Comparison of ENCODE assay signal across 28 mouse cellular contexts in genomic region chr9:32530975-32531374, GRCm38 (mm10). TPM values are rescaled to one million over a fixed set of nuclear protein-coding genes. Genes with fewer than 3 reads are reported as not detected.
DNase-seq lines count a peak whose midpoint lies in the region; ATAC-seq and TF ChIP-seq lines count a peak whose summit lies in the region.
"Had no signal": no experiment of that assay in that cellular context is flagged by ENCODE, and none has a peak within 500 bp of the region (broad histone marks: within the 10 kb centered on the region; RNA-seq: fewer than 3 reads in every experiment).

No protein-coding gene starts in this region.

- peaks cover 0 to 42% of the 10 kb centered on the region in 2 experiments for H3K36me3 ChIP-seq in CH12.LX (replicated peaks in 1 of 2; ENCODE audit: control insufficient read depth in 1 of 2, insufficient read depth in 1 of 2, low read length in 1 of 2)
- H3K36me3 ChIP-seq in limb, embryonic 10.5 days, result peaks cover 70% of the 10 kb centered on the region
- H3K36me3 ChIP-seq: embryonic facial prominence, embryonic 15.5 days; heart, embryonic 15.5 days; hindbrain, embryonic 10.5 days; hindbrain, embryonic 15.5 days; kidney, embryonic 15.5 days; lung, embryonic 15.5 days; midbrain, embryonic 15.5 days; neural tube, embryonic 15.5 days had no signal

- DNase-seq in gastrocnemius, adult 2 months, result no peak
- no peak for DNase-seq in gastrocnemius, adult 18-20 months (ENCODE audit: low spot score)
- no peak for DNase-seq in CH12.LX (ENCODE audit: extremely low read depth)
- DNase-seq in limb, embryonic 10.5 days (ENCODE audit: low spot score), result no peak
- no peak for DNase-seq in thymus, postnatal 25 days
- DNase-seq: adrenal gland, postnatal 25 days; cerebellum, adult 18-20 months; cerebellum, postnatal 10 days; gastrocnemius, postnatal 36 days; kidney, adult 18-20 months; kidney, postnatal 25 days; retina, postnatal 1 day; right cerebral cortex, postnatal 14 days; thymus, postnatal 14 days had no signal

- intact Hi-C loops in gastrocnemius, adult 2 months (cut with DNase I), result no loop called here

- peak overlapping the region; percentile 71 for H3K27ac ChIP-seq in gastrocnemius, adult 2 months
- H3K27ac ChIP-seq in CH12.LX (ENCODE audit: insufficient read depth, low read depth), result no peak overlapping the region
- H3K27ac ChIP-seq in limb, embryonic 10.5 days, result no peak overlapping the region
- H3K27ac ChIP-seq: embryonic facial prominence, embryonic 15.5 days; forebrain, embryonic 13.5 days; hindbrain, embryonic 10.5 days; hindbrain, embryonic 15.5 days; layer of hippocampus, adult 2 months; midbrain, embryonic 15.5 days; neural tube, embryonic 15.5 days had no signal

- WGBS in limb, embryonic 10.5 days, result 89% methylated on average over 1 of the region's 1 CpGs

- no peak for TF ChIP-seq RAD21 in CH12.LX (IDR thresholded peaks at IDR 0.05; ENCODE audit: low read depth, low read length)

- TF ChIP-seq POLR2A in CH12.LX (IDR thresholded peaks at IDR 0.05; ENCODE audit: low read depth, low read length), result no peak

- in situ Hi-C loops in CH12.LX (cut with MboI; ENCODE audit: low pct_ligation_motif_present, low pct_unique_long_range_greater_than_20kb, low sequenced_read_pairs), result no loop called here

- no peaks in the 10 kb centered on the region for H3K27me3 ChIP-seq in CH12.LX (replicated peaks)
- H3K27me3 ChIP-seq in limb, embryonic 10.5 days (ENCODE audit: low read depth, poor library complexity, severe bottlenecking), result no peaks in the 10 kb centered on the region
- H3K27me3 ChIP-seq: embryonic facial prominence, embryonic 15.5 days; forebrain, embryonic 13.5 days; heart, embryonic 15.5 days; hindbrain, embryonic 15.5 days; kidney, embryonic 15.5 days; limb, embryonic 12.5 days; lung, embryonic 15.5 days; neural tube, embryonic 15.5 days had no signal

- no peaks in the 10 kb centered on the region for H3K9me3 ChIP-seq in CH12.LX (replicated peaks; ENCODE audit: low read length)
- H3K9me3 ChIP-seq in limb, embryonic 10.5 days (replicated peaks), result no peaks in the 10 kb centered on the region
- H3K9me3 ChIP-seq: embryonic facial prominence, embryonic 15.5 days; forebrain, embryonic 13.5 days; heart, embryonic 15.5 days; hindbrain, embryonic 10.5 days; hindbrain, embryonic 15.5 days; kidney, embryonic 15.5 days; limb, embryonic 12.5 days; lung, embryonic 15.5 days; midbrain, embryonic 15.5 days; neural tube, embryonic 15.5 days had no signal

- H3K4me1 ChIP-seq in CH12.LX (ENCODE audit: control insufficient read depth in 1 of 2, insufficient read depth in 2 of 2), result peaks cover 24 to 85% of the 10 kb centered on the region in 2 experiments
- H3K4me1 ChIP-seq in limb, embryonic 10.5 days, result peaks cover 4% of the 10 kb centered on the region; the same call in 1 of the 2 replicates
- H3K4me1 ChIP-seq: embryonic facial prominence, embryonic 15.5 days; forebrain, embryonic 13.5 days; heart, embryonic 15.5 days; hindbrain, embryonic 15.5 days; kidney, embryonic 15.5 days; lung, embryonic 15.5 days; midbrain, embryonic 15.5 days; neural tube, embryonic 15.5 days had no signal

- no peak for TF ChIP-seq CTCF in gastrocnemius, adult 2 months (IDR thresholded peaks at IDR 0.05)
- TF ChIP-seq CTCF in CH12.LX (conservative IDR thresholded peaks at IDR 0.05 in 1 of 2, IDR thresholded peaks at IDR 0.05 in 1 of 2; ENCODE audit: low read depth in 2 of 2, low read length in 2 of 2), result no peak

- dilution Hi-C loops in CH12.LX (cut with MboI; ENCODE audit: extremely low pct_ligation_motif_present, extremely low pct_unique_long_range_greater_than_20kb, low sequenced_read_pairs), result no loop called here

- peak; percentile 73 for ATAC-seq in granulocyte monocyte progenitor cell, adult 5-6 weeks (replicated peaks; ENCODE audit: poor library complexity, severe bottlenecking)
- ATAC-seq in megakaryocyte progenitor cell, adult 5-6 weeks (replicated peaks; ENCODE audit: poor library complexity), result peak; percentile 63; the same call in 1 of the 2 replicates
- ATAC-seq: forebrain, embryonic 13.5 days; midbrain, embryonic 15.5 days had no signal

- no peak for TF ChIP-seq EP300 in CH12.LX (IDR thresholded peaks at IDR 0.05; ENCODE audit: low read length)

- H3K4me2 ChIP-seq in CH12.LX (ENCODE audit: insufficient read depth, low read depth, poor library complexity, severe bottlenecking), result 0 out of 2 replicates have a peak overlapping the region, but pooled peaks have one; percentile 72
- H3K4me2 ChIP-seq: embryonic facial prominence, embryonic 15.5 days; forebrain, embryonic 13.5 days; heart, embryonic 15.5 days; hindbrain, embryonic 15.5 days; kidney, embryonic 15.5 days; limb, embryonic 12.5 days; liver, embryonic 11.5 days; lung, embryonic 15.5 days; midbrain, embryonic 15.5 days; neural tube, embryonic 15.5 days had no signal

- peaks cover 68% of the 10 kb centered on the region for H3K79me2 ChIP-seq in CH12.LX (replicated peaks; ENCODE audit: control insufficient read depth, extremely low read depth, insufficient read depth, poor library complexity, severe bottlenecking)

- H3K4me3 ChIP-seq in gastrocnemius, adult 2 months, result no peak overlapping the region
- H3K4me3 ChIP-seq in CH12.LX (replicated peaks in 1 of 3; ENCODE audit: low read depth in 2 of 3, low read length in 2 of 3, poor library complexity in 1 of 3), result no peak overlapping the region
- no peak overlapping the region for H3K4me3 ChIP-seq in limb, embryonic 10.5 days
- H3K4me3 ChIP-seq: embryonic facial prominence, embryonic 15.5 days; forebrain, embryonic 13.5 days; heart, embryonic 15.5 days; hindbrain, embryonic 10.5 days; hindbrain, embryonic 15.5 days; kidney, embryonic 15.5 days; layer of hippocampus, adult 2 months; limb, embryonic 12.5 days; lung, embryonic 15.5 days; midbrain, embryonic 15.5 days; neural tube, embryonic 15.5 days had no signal

- H3K9ac ChIP-seq in CH12.LX (ENCODE audit: insufficient read depth, low read depth), result peak overlapping the region; percentile 35; the same call in 1 of the 2 replicates
- H3K9ac ChIP-seq: embryonic facial prominence, embryonic 15.5 days; forebrain, embryonic 13.5 days; heart, embryonic 15.5 days; hindbrain, embryonic 15.5 days; kidney, embryonic 15.5 days; limb, embryonic 12.5 days; lung, embryonic 15.5 days; midbrain, embryonic 15.5 days; neural tube, embryonic 15.5 days had no signal

TF ChIP-seq in CH12.LX, 34 proteins besides CTCF, POLR2A, EP300 and RAD21:
- TF ChIP-seq ZC3H11A (IDR thresholded peaks at IDR 0.05; ENCODE audit: low read depth, low read length) (no peak), NELFE (IDR thresholded peaks at IDR 0.05; ENCODE audit: low read depth, low read length) (no peak), GABPA (IDR thresholded peaks at IDR 0.05; ENCODE audit: insufficient replicate concordance, low read depth, low read length) (no peak), ELF1 (IDR thresholded peaks at IDR 0.05; ENCODE audit: low read depth, low read length) (peak; percentile 50; the same call in 1 of the 2 replicates), MYC (IDR thresholded peaks at IDR 0.05; ENCODE audit: low read depth, low read length) (0 out of 2 replicates have a peak, but pooled peaks have one; percentile 22)

RNA-seq across cellular contexts. Expression of gene Fli1, which starts 11.7 kb away (rescaled TPM):
- 1 to 10 TPM; 7.9 to 8.5 TPM for total RNA-seq in gastrocnemius, adult 2 months (2021)
- 1 to 10 TPM; 5.3 to 7.2 TPM for total RNA-seq in gastrocnemius, adult 18-20 months (2021)
- total RNA-seq in CH12.LX (2012; rRNA removed) (20.8 and 23.3 TPM in 2 replicates), CH12.LX (2014; rRNA removed) (29.3 TPM in 2 replicates)
- polyA plus RNA-seq in CH12.LX (2012; ENCODE audit: insufficient read length, low read depth), result 20.3 and 20.6 TPM in 2 replicates
- 63.4 and 68.3 TPM in 2 replicates for total RNA-seq in granulocyte monocyte progenitor cell, adult 5-6 weeks (2014; fragmentation: Nextera tagmentation)
- total RNA-seq in granulocyte monocyte progenitor cell, adult 5-6 weeks (2017), result 106 and 109 TPM in 2 replicates
- 80.2 and 93.2 TPM in 2 replicates for total RNA-seq in megakaryocyte progenitor cell, adult 5-6 weeks (2015)
- 104 and 107 TPM in 2 replicates for total RNA-seq in megakaryocyte progenitor cell, adult 5-6 weeks (2017)
- 50.6 and 71.2 TPM in 2 replicates for polyA plus RNA-seq in limb, embryonic 10.5 days (2016; fragmentation: Nextera tagmentation; extraction: Ambion mirVana)
